Mouse (Mus musculus) spleen, adult 2 months (tissue): Measurements from ENCODE around the gene Caps2. TPM values are rescaled to one million over a fixed set of nuclear protein-coding genes. Genes with fewer than 3 reads are reported as not detected.
"Not testable (repeated sequence)": the region's sequence is repeated elsewhere in the genome, so short reads cannot be mapped to it uniquely, and the experiment has no call there.

Experiments
- DNase-seq, 2 experiments: peaks; one replicate each; pipeline versions ENCODE4 v3.0.0 to v3.0.0-alpha.2; 2012 to 2021; ENCODE audit warnings: low spot score in 2 of 2, low read depth in 1 of 2
- H3K27ac ChIP-seq: fragments of 200-500 bp; 2 replicates; pipeline ENCODE4 v1.5.1; 2012; ENCODE audit warnings: low read length, inconsistent platforms; ENCODE audit not compliant: insufficient read depth
- H3K27me3 ChIP-seq: fragments of 200-500 bp; 2 replicates; pipeline ENCODE4 v1.6.1; 2012; ENCODE audit warnings: mild to moderate bottlenecking, moderate library complexity, low read length, inconsistent platforms; ENCODE audit not compliant: control insufficient read depth, insufficient read depth
- H3K36me3 ChIP-seq: fragments of 200-500 bp; 2 replicates; pipeline ENCODE4 v1.6.1; 2012; ENCODE audit warnings: mild to moderate bottlenecking, low read length, inconsistent platforms; ENCODE audit not compliant: control insufficient read depth, insufficient read depth
- H3K4me1 ChIP-seq: fragments of 200-500 bp; 2 replicates; pipeline ENCODE4 v1.6.1; 2011; ENCODE audit warnings: inconsistent platforms; ENCODE audit not compliant: control insufficient read depth, insufficient read depth, insufficient read length
- H3K4me3 ChIP-seq: fragments of 200-500 bp; 2 replicates; pipeline ENCODE4 v1.5.1; 2011; ENCODE audit warnings: mild to moderate bottlenecking, inconsistent platforms; ENCODE audit not compliant: insufficient read depth, insufficient read length; ENCODE audit errors: extremely low read depth
- CTCF ChIP-seq: fragments of 200-500 bp; IDR thresholded peaks from 2 replicates; pipeline ENCODE4 v1.5.1; 2011; ENCODE audit warnings: mild to moderate bottlenecking, inconsistent platforms; ENCODE audit not compliant: insufficient read depth, insufficient read length, insufficient replicate concordance; ENCODE audit errors: extremely low read depth
- POLR2A ChIP-seq: fragments of 200-500 bp; IDR thresholded peaks from 2 replicates; pipeline ENCODE4 v1.6.1; 2011; ENCODE audit warnings: low read depth, low read length, inconsistent platforms
- WGBS: fragments of 180-500 bp; shearing (Covaris S2); methylation state at CpG from one replicate; pipeline ENCODE4 v1.1.7; 2018; 5-methylcytosine and 5-hydroxymethylcytosine counted together
- polyA plus RNA-seq: library from polyadenylated mRNA; depleted of rRNA; stranded (reverse); fragments of >200 nt; gene quantifications from 2 replicates; pipeline ENCODE4 v1.2.3, GENCODE M21; 2012; rRNA removed

Caps2 gene
- not detected in 2 replicates for polyA plus RNA-seq

GRCm38 (mm10) chr10:112163168-112163766 is at the start of gene Caps2:
Gene Caps2 (plus strand): TSS chr10:112163621.
- Histone ChIP-seq H3K27me3 (no peaks in the 10 kb centered on the region), H3K4me3 (no peak within 1 kb of the TSS), H3K27ac (no peak within 1 kb of the TSS), H3K4me1 (no peaks in the 10 kb centered on the region), H3K36me3 (no peaks in the 10 kb centered on the region)
- no peak for TF ChIP-seq CTCF
- TF ChIP-seq POLR2A, result no peak
- 38% methylated on average over 4 of the region's 4 CpGs for WGBS
- no peak for DNase-seq

- not testable (repeated sequence) for H3K4me1 ChIP-seq, H3K27ac ChIP-seq, H3K4me3 ChIP-seq, H3K27me3 ChIP-seq, H3K36me3 ChIP-seq, DNase-seq
- 64% methylated on average over 2 of the region's 2 CpGs for WGBS
These were observed 38.3 kb upstream of the Caps2 start for GRCm38 (mm10) chr10:112125090-112125489.

- not testable (repeated sequence) for H3K27me3 ChIP-seq, H3K4me3 ChIP-seq, H3K36me3 ChIP-seq, H3K4me1 ChIP-seq, DNase-seq, H3K27ac ChIP-seq
- 84% methylated on average over 6 of the region's 6 CpGs for WGBS
These were observed 35.7 kb upstream of the Caps2 start for GRCm38 (mm10) chr10:112127682-112128230.

GRCm38 (mm10) chr10:112132194-112132593 is 31.2 kb upstream of the Caps2 start:
- H3K4me3 ChIP-seq, result no peak overlapping the region
- no peak for DNase-seq
- TF ChIP-seq POLR2A (no peak), CTCF (no peak)
- H3K4me1 ChIP-seq, result no peaks in the 10 kb centered on the region
- no peaks in the 10 kb centered on the region for H3K36me3 ChIP-seq
- 88% methylated on average over 3 of the region's 3 CpGs for WGBS
- no peaks in the 10 kb centered on the region for H3K27me3 ChIP-seq
- H3K27ac ChIP-seq, result no peak overlapping the region

- Histone ChIP-seq H3K27me3 (no peaks in the 10 kb centered on the region), H3K36me3 (no peaks in the 10 kb centered on the region), H3K27ac (no peak overlapping the region), H3K4me1 (no peaks in the 10 kb centered on the region), H3K4me3 (no peak overlapping the region)
- DNase-seq, result no peak
- WGBS, result 24% methylated on average over 9 of the region's 9 CpGs
- TF ChIP-seq POLR2A, result no peak
- TF ChIP-seq CTCF, result no peak
These were observed 25.2 kb upstream of the Caps2 start for GRCm38 (mm10) chr10:112138050-112138870.

GRCm38 (mm10) chr10:112138871-112139430 is 24.5 kb upstream of the Caps2 start:
- no peak overlapping the region for H3K4me3 ChIP-seq
- no peaks in the 10 kb centered on the region for H3K36me3 ChIP-seq

GRCm38 (mm10) chr10:112139834-112140233 is 23.6 kb upstream of the Caps2 start:
- no peaks in the 10 kb centered on the region for H3K36me3 ChIP-seq
- no peak overlapping the region for H3K4me3 ChIP-seq
- no peaks in the 10 kb centered on the region for H3K27me3 ChIP-seq
- H3K4me1 ChIP-seq, result no peaks in the 10 kb centered on the region
- WGBS, result 48% methylated on average over 2 of the region's 2 CpGs
- TF ChIP-seq CTCF (no peak), POLR2A (no peak)
- DNase-seq, result no peak
- H3K27ac ChIP-seq, result no peak overlapping the region

More at GRCm38 (mm10) chr10:112138871-112139430, 24.5 kb upstream of the Caps2 start:
- no peak for DNase-seq
- WGBS, result 41% methylated on average over 6 of the region's 6 CpGs
- Histone ChIP-seq H3K4me1 (no peaks in the 10 kb centered on the region), H3K27me3 (no peaks in the 10 kb centered on the region), H3K27ac (no peak overlapping the region)
- TF ChIP-seq CTCF (no peak), POLR2A (no peak)
